Mouse (Mus musculus) small intestine, adult 2 months (tissue): ENCODE results near the gene Eif6. TPM values are rescaled to one million over a fixed set of nuclear protein-coding genes. Genes with fewer than 3 reads are reported as not detected.

Experiments
- H3K27ac ChIP-seq: fragments of 200-500 bp; 2 replicates; pipeline ENCODE4 v1.5.1; 2012; ENCODE audit warnings: low read depth, low read length, control low read depth, inconsistent platforms; ENCODE audit not compliant: insufficient read depth
- H3K27me3 ChIP-seq: fragments of 200-500 bp; 2 replicates; pipeline ENCODE4 v1.6.1; 2012; ENCODE audit warnings: mild to moderate bottlenecking, moderate library complexity, low read length, inconsistent platforms; ENCODE audit not compliant: control insufficient read depth, insufficient read depth
- H3K36me3 ChIP-seq: fragments of 200-500 bp; 2 replicates; pipeline ENCODE4 v1.6.1; 2012; ENCODE audit warnings: mild to moderate bottlenecking, low read length, control low read depth, inconsistent platforms; ENCODE audit not compliant: control insufficient read depth, insufficient read depth
- H3K4me1 ChIP-seq: fragments of 200-500 bp; 2 replicates; pipeline ENCODE4 v1.6.1; 2012; ENCODE audit warnings: low read length, inconsistent platforms, mixed read lengths; ENCODE audit not compliant: control insufficient read depth, insufficient read depth, insufficient read length
- H3K4me3 ChIP-seq: fragments of 200-500 bp; 2 replicates; pipeline ENCODE4 v1.5.1; 2012; ENCODE audit warnings: low read depth, mild to moderate bottlenecking, control low read depth, inconsistent platforms, low read length, moderate library complexity
- CTCF ChIP-seq: fragments of 200-500 bp; IDR thresholded peaks from 2 replicates; pipeline ENCODE4 v1.5.1; 2012; ENCODE audit warnings: low read depth, mild to moderate bottlenecking, control low read depth, inconsistent platforms, low read length, moderate library complexity, mixed read lengths; ENCODE audit not compliant: insufficient replicate concordance, insufficient read length; ENCODE audit errors: extremely low read depth
- POLR2A ChIP-seq: fragments of 200-500 bp; IDR thresholded peaks from 2 replicates; pipeline ENCODE4 v1.6.1; 2012; ENCODE audit warnings: low read depth, mild to moderate bottlenecking, control low read depth, inconsistent platforms, low read length, moderate library complexity
- WGBS: fragments of 180-500 bp; shearing (Covaris S2); methylation state at CpG from one replicate; pipeline ENCODE4 v1.1.7; 2018; 5-methylcytosine and 5-hydroxymethylcytosine counted together
- polyA plus RNA-seq: library from polyadenylated mRNA; depleted of rRNA; stranded (reverse); fragments of >200 nt; gene quantifications from 2 replicates; pipeline ENCODE4 v1.2.3, GENCODE M21; 2012

Gene Eif6
- polyA plus RNA-seq, 1 experiment: 467 TPM

DNA sequence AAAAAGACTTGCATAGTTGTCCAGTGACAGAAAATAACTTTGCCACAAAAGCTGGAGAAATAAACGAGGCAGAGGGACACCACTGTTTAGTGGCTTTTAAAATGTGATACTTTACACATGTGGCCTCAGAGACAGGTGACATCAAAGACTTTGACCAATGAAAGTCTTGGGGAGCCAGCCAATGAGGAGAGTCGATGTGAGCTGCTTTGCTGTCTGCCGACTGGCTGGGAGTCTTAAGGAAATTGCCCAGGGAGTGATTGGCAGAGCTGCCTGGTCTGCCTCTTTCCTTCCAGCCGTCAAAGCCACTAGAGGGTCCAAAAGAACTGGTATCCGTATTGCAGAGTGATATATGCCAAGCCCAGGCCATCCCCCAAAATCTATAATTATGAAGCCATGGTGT, 11.9 kb downstream of the Eif6 start:
- WGBS: 14% methylated on average over 5 of the region's 5 CpGs

DNA sequence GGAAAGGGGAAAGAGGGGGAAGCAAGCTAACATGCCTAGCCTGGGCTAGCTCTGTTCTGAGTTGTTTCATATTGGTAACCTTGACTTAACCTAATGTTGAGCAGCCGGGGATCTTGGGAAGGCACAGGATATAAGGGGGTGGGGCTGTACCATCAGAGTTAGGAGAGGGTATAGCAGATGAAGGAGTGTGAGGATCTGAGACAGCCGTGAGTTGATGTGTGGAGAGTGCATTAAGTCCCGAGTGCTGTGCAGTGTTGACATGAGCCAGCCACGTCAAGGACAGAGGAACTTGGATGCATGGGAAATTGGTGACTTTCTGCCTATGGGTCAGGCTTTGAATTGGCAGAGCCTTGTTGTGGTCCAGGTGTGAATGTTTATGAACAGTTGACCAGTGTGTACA, 14.1 kb downstream of the Eif6 start:
- no peak overlapping the region for H3K27ac ChIP-seq
- no peak for TF ChIP-seq POLR2A
- no peak for TF ChIP-seq CTCF
- WGBS: 76% methylated on average over 4 of the region's 4 CpGs
- H3K27me3 ChIP-seq: no peaks in the 10 kb centered on the region
- H3K36me3 ChIP-seq: no peaks in the 10 kb centered on the region
- no peak overlapping the region for H3K4me3 ChIP-seq
- peaks cover 6% of the 10 kb centered on the region for H3K4me1 ChIP-seq

More for the DNA sequence above, 11.9 kb downstream of the Eif6 start:
- TF ChIP-seq POLR2A: no peak
- no peak for TF ChIP-seq CTCF
- Histone ChIP-seq H3K4me3 (no peak overlapping the region), H3K36me3 (peaks cover 4% of the 10 kb centered on the region; the same call in 1 of the 2 replicates), H3K27me3 (no peaks in the 10 kb centered on the region), H3K27ac (no peak overlapping the region), H3K4me1 (peaks cover 19% of the 10 kb centered on the region)

DNA sequence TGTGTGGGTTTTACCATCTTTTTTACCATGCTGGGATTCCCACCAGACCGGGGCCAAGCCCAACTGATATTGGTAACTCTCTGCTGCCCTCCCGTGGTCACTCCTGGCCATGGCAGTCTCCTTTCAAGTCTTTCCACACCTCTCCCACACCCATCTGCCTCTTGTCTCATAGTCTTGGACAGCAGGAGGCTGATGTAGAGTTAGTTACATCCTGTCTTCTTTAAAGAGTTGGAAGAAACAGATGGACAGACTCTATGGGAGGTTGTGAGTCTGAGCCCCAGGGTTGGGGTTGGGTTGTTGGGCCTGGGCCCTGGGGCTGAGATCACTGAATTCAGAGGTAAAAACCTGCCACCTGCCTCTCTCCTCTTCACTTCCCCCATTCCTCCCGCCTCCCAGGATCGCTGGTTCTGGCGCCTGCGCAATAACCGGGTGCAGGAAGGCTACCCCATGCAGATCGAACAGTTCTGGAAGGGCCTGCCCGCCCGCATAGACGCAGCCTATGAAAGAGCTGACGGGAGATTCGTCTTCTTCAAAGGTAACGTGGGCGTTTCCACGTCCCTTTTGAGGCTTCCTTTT, 14.8 kb downstream of the Eif6 start:
- 47% methylated on average over 16 of the region's 16 CpGs for WGBS
- no peak overlapping the region for H3K27ac ChIP-seq
- TF ChIP-seq POLR2A: no peak
- peak; percentile 93; the same call in 1 of the 2 replicates for TF ChIP-seq CTCF
- H3K4me3 ChIP-seq: no peak overlapping the region
- H3K36me3 ChIP-seq: no peaks in the 10 kb centered on the region
- H3K4me1 ChIP-seq: peaks cover 14% of the 10 kb centered on the region
- no peaks in the 10 kb centered on the region for H3K27me3 ChIP-seq

DNA sequence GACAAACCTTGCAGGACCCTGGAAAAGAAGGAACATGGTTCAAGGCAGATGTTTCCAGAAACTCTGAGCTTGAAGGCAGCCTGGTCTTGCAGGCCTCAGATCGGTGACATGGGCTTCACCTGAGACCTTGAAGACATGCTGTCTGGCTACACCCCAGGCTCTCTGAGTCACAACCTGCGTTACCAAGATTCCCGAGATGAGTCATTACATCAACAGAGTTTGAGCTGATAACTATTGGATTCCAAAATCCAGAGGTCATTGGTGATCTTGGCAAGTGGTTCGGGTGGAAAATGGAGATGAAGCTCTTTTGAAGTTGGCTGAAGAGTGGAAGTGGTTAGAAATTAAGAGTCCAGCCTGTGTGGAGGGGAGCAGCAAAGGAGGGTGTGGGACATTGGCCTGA, 17.1 kb downstream of the Eif6 start:
- H3K27ac ChIP-seq: peak overlapping the region; percentile 72
- H3K4me3 ChIP-seq: no peak overlapping the region; the same call in 1 of the 2 replicates
- no peaks in the 10 kb centered on the region for H3K27me3 ChIP-seq
- H3K36me3 ChIP-seq: no peaks in the 10 kb centered on the region
- no peak for TF ChIP-seq CTCF
- 27% methylated on average over 4 of the region's 4 CpGs for WGBS
- peaks cover 33% of the 10 kb centered on the region for H3K4me1 ChIP-seq

DNA sequence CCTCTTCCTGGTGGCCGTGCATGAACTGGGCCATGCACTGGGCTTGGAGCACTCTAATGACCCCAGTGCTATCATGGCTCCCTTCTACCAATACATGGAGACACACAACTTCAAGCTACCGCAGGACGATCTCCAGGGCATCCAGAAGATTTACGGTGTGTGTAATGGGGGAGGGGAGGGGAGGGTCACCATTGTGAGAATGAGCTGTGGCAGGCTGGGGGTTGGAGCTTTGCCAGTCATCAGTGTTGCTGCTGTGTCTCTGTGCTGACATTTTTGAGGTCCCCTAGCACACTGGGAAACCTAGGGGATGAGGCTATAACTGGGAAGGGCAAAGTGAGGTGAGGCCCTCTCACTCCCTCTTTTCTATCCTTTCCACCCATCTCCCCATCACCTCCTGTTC, 19.3 kb downstream of the Eif6 start:
- Histone ChIP-seq H3K27ac (peak overlapping the region; percentile 57), H3K36me3 (no peaks in the 10 kb centered on the region), H3K4me3 (no peak overlapping the region), H3K4me1 (peaks cover 44% of the 10 kb centered on the region), H3K27me3 (no peaks in the 10 kb centered on the region)
- WGBS: 67% methylated on average over 4 of the region's 4 CpGs
- TF ChIP-seq POLR2A (no peak), CTCF (no peak)

DNA sequence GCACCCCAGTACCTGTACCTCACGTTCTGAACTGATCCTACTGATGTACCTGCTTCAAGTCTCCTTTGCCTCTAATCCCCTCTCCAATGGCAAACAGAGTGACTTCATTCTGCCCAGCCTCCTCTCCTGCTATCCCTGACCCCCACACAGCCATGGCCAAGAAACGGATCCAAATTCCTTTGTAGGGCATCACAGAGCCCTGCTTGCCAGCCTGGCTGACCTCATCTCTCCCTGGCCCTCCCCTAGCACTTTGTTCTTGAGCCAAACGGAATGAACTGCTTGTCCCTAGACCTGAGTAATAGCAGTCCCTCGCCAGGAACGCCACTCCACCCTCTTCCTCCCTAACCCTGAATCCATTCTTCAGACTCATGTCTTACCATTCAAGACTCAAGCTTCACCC, 20.2 kb downstream of the Eif6 start:
- H3K4me1 ChIP-seq: peaks cover 44% of the 10 kb centered on the region
- 43% methylated on average over 5 of the region's 5 CpGs for WGBS
- no peak for TF ChIP-seq POLR2A
- TF ChIP-seq CTCF: no peak
- H3K36me3 ChIP-seq: no peaks in the 10 kb centered on the region
- peak overlapping the region; percentile 99 for H3K27ac ChIP-seq
- no peak overlapping the region for H3K4me3 ChIP-seq
- H3K27me3 ChIP-seq: no peaks in the 10 kb centered on the region

DNA sequence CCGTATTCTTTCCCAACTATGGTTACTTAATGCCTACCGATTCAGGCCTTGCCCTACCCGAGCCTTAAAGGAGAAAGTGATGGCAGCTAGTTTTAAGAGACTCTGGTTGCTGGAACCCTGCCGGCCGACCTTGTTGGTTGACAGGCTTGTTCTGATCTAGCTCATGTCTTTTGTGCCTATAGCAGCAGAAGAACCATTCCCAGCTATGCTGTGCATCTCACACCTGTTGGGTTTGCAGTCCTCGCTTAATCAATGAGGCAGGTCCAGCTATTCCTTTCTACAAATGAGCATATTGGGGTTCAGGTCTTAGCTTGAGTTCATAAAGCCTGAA, 20.8 kb downstream of the Eif6 start:
- H3K4me3 ChIP-seq: no peak overlapping the region
- H3K36me3 ChIP-seq: no peaks in the 10 kb centered on the region
- 45% methylated on average over 6 of the region's 6 CpGs for WGBS
- no peaks in the 10 kb centered on the region for H3K27me3 ChIP-seq
- TF ChIP-seq CTCF: no peak
- TF ChIP-seq POLR2A: no peak
- H3K4me1 ChIP-seq: peaks cover 44% of the 10 kb centered on the region
- H3K27ac ChIP-seq: peak overlapping the region; percentile 99
